Mouse (Mus musculus): Measurements from ENCODE around the gene Dnajc19. TPM values are rescaled to one million over a fixed set of nuclear protein-coding genes. Genes with fewer than 3 reads are reported as not detected.
"Not testable (repeated sequence)": the region's sequence is repeated elsewhere in the genome, so short reads cannot be mapped to it uniquely, and the experiment has no call there.

The Dnajc19 gene
- polyA plus RNA-seq, 1 experiment from 2014 or later: 196 TPM

DNA sequence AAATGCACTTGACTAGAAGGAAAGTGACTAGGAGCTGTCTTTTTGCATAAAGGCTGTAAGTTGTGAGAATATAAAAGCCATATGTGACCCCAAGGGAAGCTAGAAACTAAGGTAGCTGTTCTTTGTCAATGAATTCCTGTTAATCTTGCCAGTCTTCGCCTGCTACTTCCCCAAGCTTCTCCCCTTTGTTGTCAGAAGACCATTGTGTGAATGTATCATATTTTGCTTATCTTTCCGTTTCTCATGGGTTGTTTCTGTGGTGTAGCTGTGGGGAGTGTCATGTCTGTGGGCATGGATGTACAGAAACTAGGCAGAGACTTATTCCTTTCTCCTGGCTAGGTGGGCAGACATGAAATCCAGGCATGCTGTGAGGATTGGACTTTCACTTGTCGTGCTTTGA, 808 bp upstream of the Dnajc19 start:
- Histone ChIP-seq H3K4me1 (peaks cover 22% of the 10 kb centered on the region), H3K4me3 (peak overlapping the region; percentile 83), H3K36me3 (peaks cover 18% of the 10 kb centered on the region), H3K27me3 (ENCODE audit: low read depth, poor library complexity, severe bottlenecking) (no peaks in the 10 kb centered on the region), H3K27ac (replicated peaks) (peak overlapping the region; percentile 89), H3K9me3 (replicated peaks) (no peaks in the 10 kb centered on the region)
- 87% methylated on average over 3 of the region's 3 CpGs for WGBS
- no peak for DNase-seq (ENCODE audit: low spot score)

DNA sequence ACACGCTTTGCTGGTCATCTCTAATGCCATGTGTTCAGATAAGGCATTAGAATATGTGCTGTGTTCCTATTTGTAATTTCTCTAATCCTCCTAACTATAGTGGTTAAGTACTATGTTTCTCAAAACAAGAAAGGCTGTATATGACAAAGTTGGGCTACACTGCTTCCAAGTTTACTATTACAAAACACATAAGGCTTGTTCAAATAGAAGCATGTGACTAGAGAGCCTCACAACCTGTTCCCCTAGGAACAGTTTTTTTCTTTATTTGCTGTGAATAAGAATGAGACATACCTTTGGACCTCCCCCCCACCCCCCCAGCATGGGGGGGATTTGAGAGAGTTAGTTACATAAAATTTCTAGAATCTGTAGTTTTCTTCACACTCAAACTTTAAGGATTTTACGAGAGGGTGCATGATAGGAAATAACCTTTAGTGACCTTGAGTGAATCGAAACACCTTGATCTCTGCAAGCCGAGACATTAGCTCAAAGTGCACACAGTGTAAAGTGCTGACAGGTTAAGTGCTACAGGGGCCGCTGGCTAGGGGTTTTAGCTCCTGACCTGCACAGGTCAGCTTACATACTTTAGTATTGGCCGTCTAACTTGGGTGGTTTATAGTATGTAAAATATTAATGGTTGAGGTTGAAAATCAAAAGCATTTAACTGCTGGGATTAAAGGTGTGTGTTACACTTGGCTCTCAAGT, 4.9 kb downstream of the Dnajc19 start:
- H3K27ac ChIP-seq (replicated peaks): no peak overlapping the region
- H3K27me3 ChIP-seq (ENCODE audit: low read depth, poor library complexity, severe bottlenecking): no peaks in the 10 kb centered on the region
- no peak overlapping the region for H3K4me3 ChIP-seq
- 88% methylated on average over 6 of the region's 6 CpGs for WGBS
- DNase-seq (ENCODE audit: low spot score): no peak
- H3K4me1 ChIP-seq: peaks cover 13% of the 10 kb centered on the region
- H3K36me3 ChIP-seq: peaks cover 73% of the 10 kb centered on the region
- no peaks in the 10 kb centered on the region for H3K9me3 ChIP-seq (replicated peaks)

DNA sequence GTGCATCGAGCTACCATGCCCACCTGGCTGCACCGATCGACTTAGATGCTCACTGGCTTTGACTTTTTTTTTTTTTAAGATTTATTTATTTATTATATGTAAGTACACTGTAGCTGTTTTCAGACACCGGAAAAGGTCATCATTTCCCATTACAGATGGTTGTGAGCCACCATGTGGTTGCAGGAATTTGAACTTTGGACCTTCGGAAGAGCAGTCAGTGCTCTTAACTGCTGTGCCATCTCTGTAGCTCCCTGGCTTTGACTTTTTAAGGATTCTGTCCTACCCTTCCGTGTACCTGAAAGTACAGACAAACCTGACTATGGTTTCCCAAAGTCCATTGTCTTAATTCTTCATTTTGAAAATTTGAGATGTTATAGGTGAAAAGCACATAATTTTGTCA, 8.4 kb downstream of the Dnajc19 start:
- Histone ChIP-seq H3K27ac (replicated peaks) (no peak overlapping the region), H3K36me3 (peaks cover 94% of the 10 kb centered on the region), H3K4me3 (no peak overlapping the region), H3K9me3 (replicated peaks) (no peaks in the 10 kb centered on the region), H3K27me3 (ENCODE audit: low read depth, poor library complexity, severe bottlenecking) (no peaks in the 10 kb centered on the region), H3K4me1 (no peaks in the 10 kb centered on the region)
- no peak for DNase-seq (ENCODE audit: low spot score)
- 95% methylated on average over 6 of the region's 6 CpGs for WGBS

DNA sequence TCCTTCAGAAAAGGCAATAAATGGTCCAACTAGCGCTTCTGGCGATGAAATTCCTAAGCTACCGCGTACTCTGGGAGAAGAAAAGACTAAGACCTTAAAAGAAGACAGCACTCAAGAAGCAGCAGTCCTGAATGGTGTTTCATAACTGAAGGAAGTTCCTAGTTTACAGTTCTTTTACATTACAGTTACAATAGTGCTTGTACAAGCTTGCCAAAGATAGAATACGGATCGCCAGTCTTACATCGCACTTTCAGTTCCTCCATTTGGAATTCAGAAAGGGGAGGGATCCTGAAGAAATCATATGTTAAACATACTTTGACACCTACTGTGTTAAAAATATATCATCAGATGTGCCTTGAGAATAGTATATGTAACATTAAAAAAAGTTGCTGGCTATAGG, 12.2 kb downstream of the Dnajc19 start:
- DNase-seq (ENCODE audit: low spot score); H3K4me1 ChIP-seq; H3K27me3 ChIP-seq (ENCODE audit: low read depth, poor library complexity, severe bottlenecking); H3K9me3 ChIP-seq (replicated peaks); H3K4me3 ChIP-seq; H3K27ac ChIP-seq (replicated peaks): not testable (repeated sequence)
- peaks cover 97% of the 10 kb centered on the region for H3K36me3 ChIP-seq
- 95% methylated on average over 7 of the region's 7 CpGs for WGBS

DNA sequence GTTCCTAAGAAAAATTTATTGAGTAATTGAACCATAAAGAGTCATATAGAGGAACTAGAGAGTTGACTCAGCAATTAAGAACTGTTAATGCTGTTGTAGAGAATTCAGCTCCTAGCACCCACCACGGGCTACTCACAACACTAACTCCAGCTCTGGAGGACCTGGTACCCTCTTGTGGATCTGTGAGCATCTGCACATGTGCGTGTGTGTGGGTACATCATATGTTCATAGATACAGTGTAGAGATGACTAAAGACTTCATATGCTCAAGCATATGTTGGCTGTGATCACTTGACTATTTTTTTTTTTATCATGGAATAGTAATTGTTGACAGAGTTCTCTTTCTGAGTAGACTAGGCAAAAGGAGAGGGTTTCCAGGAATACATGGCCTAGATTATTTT, 18.8 kb downstream of the Dnajc19 start:
- no peak overlapping the region for H3K27ac ChIP-seq (replicated peaks)
- H3K36me3 ChIP-seq: peaks cover 97% of the 10 kb centered on the region
- no peak overlapping the region for H3K4me3 ChIP-seq
- no peaks in the 10 kb centered on the region for H3K27me3 ChIP-seq (ENCODE audit: low read depth, poor library complexity, severe bottlenecking)
- DNase-seq (ENCODE audit: low spot score): no peak
- 93% methylated on average over 2 of the region's 2 CpGs for WGBS
- no peaks in the 10 kb centered on the region for H3K9me3 ChIP-seq (replicated peaks)
- no peaks in the 10 kb centered on the region for H3K4me1 ChIP-seq

DNA sequence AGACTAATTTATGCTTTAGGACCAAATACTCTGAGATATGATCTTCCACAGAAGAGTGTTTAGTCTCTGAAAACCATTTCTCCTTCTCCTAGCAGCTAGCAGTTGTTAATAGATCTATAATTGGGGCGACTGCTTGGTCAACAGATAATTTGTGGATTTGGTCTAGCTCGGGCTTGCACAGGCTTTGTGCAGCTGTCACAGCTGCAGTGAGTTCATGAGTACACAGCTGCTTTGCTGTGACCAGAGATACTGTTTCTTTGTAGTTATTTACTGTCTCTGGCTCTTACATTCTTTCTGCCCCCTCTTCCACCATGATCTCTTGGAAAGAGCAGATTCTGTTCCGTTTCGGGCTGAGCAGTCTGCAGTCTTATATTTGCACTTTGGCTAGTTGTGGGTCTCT, 39.1 kb downstream of the Dnajc19 start:
- DNase-seq (ENCODE audit: low spot score): no peak
- H3K36me3 ChIP-seq: peaks cover 63% of the 10 kb centered on the region
- H3K4me3 ChIP-seq: no peak overlapping the region
- H3K27ac ChIP-seq (replicated peaks): no peak overlapping the region
- H3K27me3 ChIP-seq (ENCODE audit: low read depth, poor library complexity, severe bottlenecking): no peaks in the 10 kb centered on the region
- no peaks in the 10 kb centered on the region for H3K4me1 ChIP-seq
- H3K9me3 ChIP-seq (replicated peaks): no peaks in the 10 kb centered on the region
- WGBS: 95% methylated on average over 4 of the region's 4 CpGs

DNA sequence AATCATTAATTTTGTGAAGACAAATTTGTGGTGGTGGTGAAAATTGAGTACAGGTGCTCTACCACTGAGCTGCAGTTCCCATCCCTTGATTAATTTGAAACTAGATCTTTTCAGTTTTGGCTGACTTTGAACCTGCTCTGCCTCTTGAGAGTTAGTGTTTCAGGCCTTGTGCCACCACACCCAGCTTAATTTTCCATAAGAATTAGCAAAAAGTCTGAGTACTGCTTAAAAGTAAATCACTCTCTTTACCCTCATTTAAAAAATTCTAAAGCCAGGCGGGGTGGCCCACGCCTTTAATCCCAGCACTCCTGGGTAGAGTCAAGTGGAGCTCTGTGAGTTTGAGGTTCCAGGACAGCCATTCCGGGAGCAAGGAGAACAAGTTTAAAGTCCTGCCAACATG, 45.4 kb downstream of the Dnajc19 start:
- no peak overlapping the region for H3K27ac ChIP-seq (replicated peaks)
- H3K27me3 ChIP-seq (ENCODE audit: low read depth, poor library complexity, severe bottlenecking): no peaks in the 10 kb centered on the region
- no peak for DNase-seq (ENCODE audit: low spot score)
- H3K9me3 ChIP-seq (replicated peaks): no peaks in the 10 kb centered on the region
- no peaks in the 10 kb centered on the region for H3K4me1 ChIP-seq
- WGBS: 86% methylated on average over 3 of the region's 3 CpGs
- peaks cover 18% of the 10 kb centered on the region for H3K36me3 ChIP-seq
- H3K4me3 ChIP-seq: no peak overlapping the region

DNA sequence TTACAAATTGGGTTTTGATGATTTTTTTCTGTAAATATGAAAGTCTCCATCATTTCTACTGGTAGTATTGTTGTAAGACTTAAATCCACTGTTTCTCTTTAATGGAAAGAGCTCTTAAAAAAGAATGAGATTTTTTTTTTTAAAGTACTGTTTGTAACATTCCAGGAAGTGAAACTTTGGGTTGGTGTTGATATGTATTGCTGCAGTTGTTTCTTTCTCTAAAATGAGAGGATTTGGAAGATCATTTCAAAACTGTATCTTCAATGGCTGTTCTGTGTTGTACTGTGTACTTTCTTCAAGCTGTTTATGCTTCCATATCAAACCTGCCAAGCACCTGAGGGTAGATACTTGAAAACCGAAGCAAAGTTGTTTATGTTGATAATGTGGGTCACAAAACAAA, 46.3 kb downstream of the Dnajc19 start:
- Histone ChIP-seq H3K27me3 (ENCODE audit: low read depth, poor library complexity, severe bottlenecking) (no peaks in the 10 kb centered on the region), H3K27ac (replicated peaks) (no peak overlapping the region), H3K36me3 (peaks cover 16% of the 10 kb centered on the region), H3K9me3 (replicated peaks) (no peaks in the 10 kb centered on the region), H3K4me3 (no peak overlapping the region), H3K4me1 (no peaks in the 10 kb centered on the region)
- WGBS: 93% methylated on average over 1 of the region's 1 CpGs
- no peak for DNase-seq (ENCODE audit: low spot score)

DNA sequence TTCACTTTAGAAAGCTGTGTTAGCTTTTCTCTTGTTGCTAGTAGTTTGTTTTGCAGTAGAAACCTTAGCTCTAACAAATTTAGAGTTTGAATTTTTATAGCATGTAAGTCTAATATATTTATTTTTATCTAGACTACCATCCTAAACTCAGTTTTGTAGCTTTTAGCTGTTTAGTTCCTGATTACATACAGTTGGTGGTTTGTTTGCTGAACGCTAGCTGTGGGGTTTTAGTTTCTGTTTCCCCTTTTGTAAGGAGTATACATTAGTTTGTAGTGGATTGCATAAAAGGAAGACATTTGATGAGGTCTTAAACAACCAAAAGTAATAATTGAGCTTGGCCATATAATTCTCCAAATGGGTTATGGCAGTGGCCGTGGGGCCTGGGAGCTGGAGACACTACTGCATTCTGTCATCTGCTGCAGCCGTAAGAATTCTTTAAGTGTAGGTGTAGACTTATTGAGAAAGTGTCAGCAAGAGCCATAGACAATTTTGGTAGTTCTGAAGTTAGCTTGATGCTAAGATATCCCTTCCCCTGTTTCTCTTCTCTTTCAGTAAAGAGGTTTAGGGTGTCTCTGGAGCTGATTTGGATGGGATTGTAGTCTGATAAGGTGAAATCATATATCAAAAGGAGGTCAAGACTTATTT, 47.3 kb downstream of the Dnajc19 start:
- H3K4me1 ChIP-seq: no peaks in the 10 kb centered on the region
- WGBS: 97% methylated on average over 3 of the region's 3 CpGs
- H3K36me3 ChIP-seq: peaks cover 18% of the 10 kb centered on the region
- H3K27me3 ChIP-seq (ENCODE audit: low read depth, poor library complexity, severe bottlenecking): no peaks in the 10 kb centered on the region
- H3K27ac ChIP-seq (replicated peaks): no peak overlapping the region
- DNase-seq (ENCODE audit: low spot score): no peak
- no peak overlapping the region for H3K4me3 ChIP-seq
- H3K9me3 ChIP-seq (replicated peaks): no peaks in the 10 kb centered on the region

DNA sequence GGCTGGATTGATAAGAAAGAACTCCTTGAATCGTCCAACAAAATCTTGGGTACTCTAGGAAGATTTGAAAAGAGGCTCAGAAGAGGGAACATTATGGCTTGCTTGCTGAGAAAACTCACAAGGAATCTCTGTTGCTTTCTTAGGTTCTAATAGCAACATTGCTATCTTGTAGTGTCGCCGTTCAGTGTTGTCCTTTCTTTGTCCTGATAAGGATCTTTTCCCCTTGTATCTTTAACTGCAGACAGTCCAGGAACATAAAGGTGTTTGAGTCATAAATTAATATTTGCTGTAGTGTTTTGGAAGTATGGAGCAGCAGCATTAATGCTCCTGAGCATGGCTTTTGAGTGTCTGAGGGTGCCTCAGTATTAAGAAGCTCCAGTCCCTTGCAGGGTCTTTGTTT, 50.5 kb downstream of the Dnajc19 start:
- H3K4me3 ChIP-seq: no peak overlapping the region
- no peaks in the 10 kb centered on the region for H3K4me1 ChIP-seq
- H3K27me3 ChIP-seq (ENCODE audit: low read depth, poor library complexity, severe bottlenecking): no peaks in the 10 kb centered on the region
- no peak for DNase-seq (ENCODE audit: low spot score)
- 94% methylated on average over 3 of the region's 3 CpGs for WGBS
- no peak overlapping the region for H3K27ac ChIP-seq (replicated peaks)
- no peaks in the 10 kb centered on the region for H3K9me3 ChIP-seq (replicated peaks)
- peaks cover 11% of the 10 kb centered on the region; the same call in 1 of the 2 replicates for H3K36me3 ChIP-seq

DNA sequence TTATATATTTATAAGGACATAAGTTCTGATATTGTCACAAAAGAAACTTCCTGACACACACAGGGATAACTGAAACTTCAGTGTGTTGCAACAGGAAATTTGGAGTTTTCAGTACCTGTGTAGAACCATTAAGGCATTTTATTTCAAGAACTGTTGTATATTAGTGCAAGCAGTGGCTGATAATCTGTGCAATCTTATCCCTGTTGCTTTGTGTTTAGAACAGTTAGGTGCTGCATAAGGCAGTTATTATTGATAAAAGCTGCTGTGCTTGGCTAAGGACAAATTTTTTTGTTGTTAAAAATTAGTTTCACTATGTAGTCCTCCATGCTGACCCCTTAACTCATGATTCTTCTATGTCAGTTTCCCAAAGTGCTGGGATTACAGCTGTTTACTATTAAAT, 52.2 kb downstream of the Dnajc19 start:
- no peak for DNase-seq (ENCODE audit: low spot score)
- Histone ChIP-seq H3K27ac (replicated peaks) (no peak overlapping the region), H3K9me3 (replicated peaks) (no peaks in the 10 kb centered on the region), H3K4me1 (no peaks in the 10 kb centered on the region), H3K4me3 (no peak overlapping the region), H3K27me3 (ENCODE audit: low read depth, poor library complexity, severe bottlenecking) (no peaks in the 10 kb centered on the region), H3K36me3 (peaks cover 21% of the 10 kb centered on the region; the same call in 1 of the 2 replicates)

DNA sequence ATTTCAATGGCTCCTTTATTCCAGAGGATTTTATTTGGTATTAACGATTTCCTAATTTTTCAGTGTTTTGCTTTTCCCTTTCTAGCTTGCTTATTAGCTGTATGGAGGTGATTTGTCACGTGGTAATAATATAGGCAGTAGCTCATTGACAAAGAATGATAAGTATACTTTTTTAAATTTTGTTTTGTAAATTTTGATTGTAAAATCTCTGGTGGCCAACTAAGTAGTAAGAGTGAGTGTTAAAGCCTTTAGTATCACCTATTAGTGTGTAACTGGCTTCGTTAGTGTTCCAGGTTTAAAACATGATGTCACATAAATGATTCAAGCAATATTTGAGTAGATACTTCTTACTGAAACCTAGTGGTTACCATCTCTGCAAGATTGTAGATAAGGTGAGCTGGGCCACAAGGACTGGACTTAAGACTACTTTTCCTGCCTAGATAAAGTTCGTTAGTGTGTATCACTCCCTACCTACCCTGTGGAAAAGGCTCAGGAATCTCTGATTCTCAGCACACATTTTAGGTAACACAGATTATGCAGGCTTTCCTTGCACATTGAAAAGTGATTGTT, 59.8 kb downstream of the Dnajc19 start:
- DNase-seq (ENCODE audit: low spot score): no peak
- H3K9me3 ChIP-seq (replicated peaks): no peaks in the 10 kb centered on the region
- no peaks in the 10 kb centered on the region for H3K27me3 ChIP-seq (ENCODE audit: low read depth, poor library complexity, severe bottlenecking)
- peaks cover 30% of the 10 kb centered on the region for H3K36me3 ChIP-seq
- peaks cover 21% of the 10 kb centered on the region for H3K4me1 ChIP-seq
- H3K27ac ChIP-seq (replicated peaks): peak overlapping the region; percentile 98; the same call in 1 of the 2 replicates
- peak overlapping the region; percentile 71 for H3K4me3 ChIP-seq
- WGBS: 70% methylated on average over 4 of the region's 4 CpGs
